Comparison of ENCODE assay signal across 21 mouse cellular contexts in genomic region chr11:81080076-81080805, GRCm38 (mm10).
DNase-seq lines count a peak whose midpoint lies in the region; ATAC-seq and TF ChIP-seq lines count a peak whose summit lies in the region.
"Had no signal": no experiment of that assay in that cellular context is flagged by ENCODE, and none has a peak within 500 bp of the region (broad histone marks: within the 10 kb centered on the region; RNA-seq: fewer than 3 reads in every experiment).

No protein-coding gene starts in this region.

- no peak overlapping the region for H3K9ac ChIP-seq in stomach, embryonic 14.5 days (replicated peaks; ENCODE audit: low read depth, low read length)
- H3K9ac ChIP-seq in hindbrain, postnatal 0 days (replicated peaks; ENCODE audit: low read length): no peak overlapping the region
- H3K9ac ChIP-seq: forebrain, postnatal 0 days; hindbrain, embryonic 12.5 days; kidney, embryonic 15.5 days; liver, embryonic 14.5 days had no signal

- intact Hi-C loops in left cerebral cortex, postnatal 4 days (cut with DNase I): no loop called here

- WGBS in stomach, embryonic 14.5 days: 48% methylated on average over 11 of the region's 11 CpGs
- 67% methylated on average over 11 of the region's 11 CpGs for WGBS in hindbrain, postnatal 0 days

- TF ChIP-seq CTCF in hindbrain, postnatal 0 days (IDR thresholded peaks at IDR 0.05; ENCODE audit: low read depth): no peak

- H3K36me3 ChIP-seq in stomach, embryonic 14.5 days (ENCODE audit: control insufficient read depth, insufficient read depth, low read length): no peaks in the 10 kb centered on the region
- H3K36me3 ChIP-seq in hindbrain, postnatal 0 days (ENCODE audit: insufficient read depth, low read length): no peaks in the 10 kb centered on the region
- H3K36me3 ChIP-seq: embryonic facial prominence, embryonic 10.5 days; hindbrain, embryonic 12.5 days; kidney, embryonic 15.5 days; midbrain, embryonic 10.5 days had no signal

- no peaks in the 10 kb centered on the region for H3K9me3 ChIP-seq in stomach, embryonic 14.5 days (ENCODE audit: control insufficient read depth, low read depth, low read length)
- H3K9me3 ChIP-seq in hindbrain, postnatal 0 days (ENCODE audit: low read length): no peaks in the 10 kb centered on the region
- H3K9me3 ChIP-seq: embryonic facial prominence, embryonic 10.5 days; hindbrain, embryonic 12.5 days; kidney, embryonic 15.5 days; midbrain, embryonic 10.5 days had no signal

- peak; percentile 42 to 44 for DNase-seq in left cerebral cortex, adult 9 months (ENCODE audit: low spot score in 2 of 2)
- DNase-seq in left cerebral cortex, postnatal 4 days: no peak
- DNase-seq in right cerebral cortex, adult 18-20 months: peak; percentile 46
- no peak for DNase-seq in right cerebral cortex, postnatal 25 days
- no peak for DNase-seq in hindbrain, postnatal 0 days (ENCODE audit: low spot score)
- DNase-seq: adrenal gland, adult 2 months; cerebellum, adult 11-12 months; cerebellum, postnatal 10 days; forebrain, postnatal 0 days; gastrocnemius, postnatal 36 days; kidney, adult 11 months; kidney, postnatal 4 days; thymus, adult 18-20 months; thymus, postnatal 36 days had no signal

- no peak overlapping the region for H3K4me2 ChIP-seq in stomach, embryonic 14.5 days (replicated peaks; ENCODE audit: low read depth, low read length)
- H3K4me2 ChIP-seq in hindbrain, postnatal 0 days (ENCODE audit: low read depth, low read length): no peak overlapping the region
- H3K4me2 ChIP-seq: hindbrain, embryonic 12.5 days; kidney, embryonic 15.5 days had no signal

- H3K27ac ChIP-seq in stomach, embryonic 14.5 days (ENCODE audit: low read length): no peak overlapping the region
- no peak overlapping the region for H3K27ac ChIP-seq in hindbrain, postnatal 0 days
- H3K27ac ChIP-seq: embryonic facial prominence, embryonic 10.5 days; hindbrain, embryonic 12.5 days; kidney, embryonic 15.5 days; liver, embryonic 14.5 days; midbrain, embryonic 10.5 days had no signal

- H3K4me1 ChIP-seq in stomach, embryonic 14.5 days (ENCODE audit: control insufficient read depth, insufficient read depth, low read length): 0 out of 2 replicates have a peak, but pooled peaks cover 2% of the 10 kb centered on the region
- H3K4me1 ChIP-seq in hindbrain, postnatal 0 days (ENCODE audit: insufficient read depth, low read length): peaks cover 3% of the 10 kb centered on the region; the same call in 1 of the 2 replicates

- peak; percentile 61; the same call in 1 of the 2 replicates for ATAC-seq in stomach, embryonic 14.5 days (ENCODE audit: insufficient number of reproducible peaks, insufficient read depth, low FRiP score, low read depth)
- no peak for ATAC-seq in erythroid progenitor cell, adult 5-6 weeks (replicated peaks; ENCODE audit: low FRiP score, poor library complexity, severe bottlenecking)
- no peak for ATAC-seq in hindbrain, postnatal 0 days
- ATAC-seq: forebrain, postnatal 0 days had no signal

- no peaks in the 10 kb centered on the region for H3K27me3 ChIP-seq in stomach, embryonic 14.5 days (ENCODE audit: control insufficient read depth, insufficient read depth, low read length)
- H3K27me3 ChIP-seq in hindbrain, postnatal 0 days (ENCODE audit: insufficient read depth, low read length): no peaks in the 10 kb centered on the region
- H3K27me3 ChIP-seq: hindbrain, embryonic 12.5 days; kidney, embryonic 15.5 days had no signal

- no peak overlapping the region for H3K4me3 ChIP-seq in stomach, embryonic 14.5 days (ENCODE audit: low read depth, low read length)
- no peak overlapping the region for H3K4me3 ChIP-seq in hindbrain, postnatal 0 days (ENCODE audit: low read length)
- H3K4me3 ChIP-seq: embryonic facial prominence, embryonic 10.5 days; hindbrain, embryonic 12.5 days; kidney, embryonic 15.5 days; midbrain, embryonic 10.5 days had no signal

Comparison
In these comparisons a context has a peak if more than half of its experiments do, and no peak if none do; other contexts are left out.
1. DNase-seq: peak in left cerebral cortex, adult 9 months (2 of 2) and right cerebral cortex, adult 18-20 months (single experiment); none in left cerebral cortex, postnatal 4 days (single experiment), right cerebral cortex, postnatal 25 days (single experiment) and hindbrain, postnatal 0 days (single experiment).